Mouse (Mus musculus) liver, embryonic 11.5 days (tissue): ENCODE data around the gene Kcnmb1. TPM values are rescaled to one million over a fixed set of nuclear protein-coding genes. Genes with fewer than 3 reads are reported as not detected.

Source experiments
- ATAC-seq: fragments of 200-750 bp; cut with Nextera tagmentation; replicated peaks from 2 replicates; pipeline ENCODE4 v1.8.0; 2017; ENCODE audit warnings: moderate number of reproducible peaks, mild to moderate bottlenecking, moderate TSS enrichment, moderate library complexity; ENCODE audit not compliant: low FRiP score
- DNase-seq: peaks from one replicate; pipeline ENCODE4 v3.0.0-alpha.2; 2017; ENCODE audit warnings: low spot score
- H3K27ac ChIP-seq: fragments of 300-500 bp; sonication (generic); 2 replicates; pipeline ENCODE4 v1.5.1; 2014; ENCODE audit warnings: mild to moderate bottlenecking, low read depth, low read length, control low read depth
- H3K27me3 ChIP-seq: fragments of 300-500 bp; sonication (generic); replicated peaks from 2 replicates; pipeline ENCODE4 v1.6.1; 2014; ENCODE audit warnings: low read length, mixed read lengths; ENCODE audit not compliant: control insufficient read depth, insufficient read depth
- H3K36me3 ChIP-seq: fragments of 300-500 bp; sonication (generic); 2 replicates; pipeline ENCODE4 v1.6.1; 2014; ENCODE audit warnings: mild to moderate bottlenecking, low read length, moderate library complexity, mixed read lengths; ENCODE audit not compliant: control insufficient read depth, insufficient read depth
- H3K4me1 ChIP-seq: fragments of 300-500 bp; sonication (generic); replicated peaks from 2 replicates; pipeline ENCODE4 v1.6.1; 2014; ENCODE audit warnings: low read length, mixed read lengths; ENCODE audit not compliant: control insufficient read depth, insufficient read depth
- H3K4me2 ChIP-seq: fragments of 300-500 bp; sonication (generic); 2 replicates; pipeline ENCODE4 v1.6.1; 2014; ENCODE audit warnings: mild to moderate bottlenecking, control low read depth, moderate library complexity
- H3K4me3 ChIP-seq: fragments of 300-500 bp; sonication (generic); 2 replicates; pipeline ENCODE4 v1.5.1; 2014; ENCODE audit warnings: low read depth, low read length, control low read depth
- H3K9ac ChIP-seq: fragments of 300-500 bp; sonication (generic); 2 replicates; pipeline ENCODE4 v1.6.1; 2014; ENCODE audit warnings: low read depth, low read length, control low read depth
- H3K9me3 ChIP-seq: fragments of 300-500 bp; sonication (generic); 2 replicates; pipeline ENCODE4 v1.6.1; 2016; ENCODE audit warnings: low read length, inconsistent platforms, mixed read lengths; ENCODE audit not compliant: control insufficient read depth
- WGBS: fragments of 180-500 bp; shearing (Covaris S2); extraction: QIAGEN DNeasy Blood & Tissue Kit; methylation state at CpG from one replicate; pipeline ENCODE4 v1.1.7; 2014; 5-methylcytosine and 5-hydroxymethylcytosine counted together
- polyA plus RNA-seq: library from polyadenylated mRNA; unstranded; fragments of >200 nt; fragmentation: Nextera tagmentation; extraction: Ambion mirVana; gene quantifications from 2 replicates; pipeline ENCODE4 v1.2.1, GENCODE M21; 2014

The Kcnmb1 gene
- polyA plus RNA-seq, 1 experiment from 2014 or later = 0.25 TPM

DNA sequence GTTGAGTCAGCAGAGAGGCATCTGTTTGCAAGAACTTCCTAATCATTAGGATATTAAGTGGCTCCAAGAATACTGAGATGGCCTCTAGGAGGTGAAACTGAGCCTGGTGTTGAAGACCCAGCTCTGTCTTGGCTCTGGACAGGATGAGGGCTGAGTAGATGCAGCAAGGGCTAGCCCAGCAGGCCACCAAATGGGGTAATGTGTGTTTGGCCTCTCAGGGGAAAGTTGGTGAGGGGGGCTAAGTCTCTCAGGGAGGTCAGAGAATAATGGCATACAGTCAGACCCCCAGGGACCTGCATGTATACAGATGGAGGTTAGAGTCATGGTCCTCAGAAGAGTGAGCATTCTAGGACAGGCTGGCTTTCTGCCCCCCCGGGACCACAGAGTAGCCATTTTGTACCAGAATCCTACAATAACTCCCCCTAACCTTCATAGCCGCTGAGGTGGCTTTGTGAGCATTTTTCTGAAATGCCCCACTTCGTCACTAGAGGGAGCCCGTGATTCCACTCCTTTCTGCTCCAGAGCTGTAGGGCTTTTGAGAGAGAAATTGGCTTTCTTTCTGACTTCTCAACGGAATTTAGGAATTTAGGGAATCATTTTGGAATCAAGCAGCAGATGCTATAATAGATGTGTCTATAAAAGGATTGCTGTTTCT is 39.3 kb downstream of the Kcnmb1 start:
- no peak overlapping the region for H3K4me2 ChIP-seq
- 6% methylated on average over 5 of the region's 5 CpGs for WGBS
- H3K9ac ChIP-seq = no peak overlapping the region
- H3K4me3 ChIP-seq = no peak overlapping the region
- no peaks in the 10 kb centered on the region for H3K36me3 ChIP-seq
- 0 out of 2 replicates have a peak, but pooled peaks cover 3% of the 10 kb centered on the region for H3K27me3 ChIP-seq
- no peak for DNase-seq
- ATAC-seq = 0 out of 2 replicates have a peak, but pooled peaks have one; percentile 43
- H3K27ac ChIP-seq = no peak overlapping the region
- no peaks in the 10 kb centered on the region for H3K4me1 ChIP-seq
- H3K9me3 ChIP-seq = no peaks in the 10 kb centered on the region

DNA sequence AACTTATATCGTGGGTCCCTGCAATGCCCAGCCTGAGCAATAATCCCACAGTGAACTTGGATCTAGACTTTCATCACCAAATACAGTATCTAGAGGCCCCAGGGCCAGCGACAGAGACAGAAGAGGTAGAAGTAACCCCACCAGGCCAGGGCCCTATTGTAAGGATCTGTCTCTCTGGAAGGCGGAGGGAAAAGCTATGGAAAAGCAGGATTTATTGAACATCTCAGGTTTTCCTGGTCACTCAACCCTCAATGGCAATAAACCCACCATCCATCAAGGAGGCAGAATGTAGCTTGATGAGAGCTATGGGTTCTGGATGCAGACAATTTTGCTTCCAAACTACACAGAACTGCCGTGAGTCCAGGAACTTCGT is 39.8 kb downstream of the Kcnmb1 start:
- no peak for DNase-seq
- no peak overlapping the region for H3K4me2 ChIP-seq
- H3K9me3 ChIP-seq = no peaks in the 10 kb centered on the region
- 61% methylated on average over 5 of the region's 5 CpGs for WGBS
- no peak overlapping the region for H3K4me3 ChIP-seq
- no peaks in the 10 kb centered on the region for H3K36me3 ChIP-seq
- H3K27ac ChIP-seq = no peak overlapping the region
- ATAC-seq = no peak
- H3K4me1 ChIP-seq = no peaks in the 10 kb centered on the region
- H3K9ac ChIP-seq = no peak overlapping the region
- H3K27me3 ChIP-seq = 0 out of 2 replicates have a peak, but pooled peaks cover 3% of the 10 kb centered on the region

DNA sequence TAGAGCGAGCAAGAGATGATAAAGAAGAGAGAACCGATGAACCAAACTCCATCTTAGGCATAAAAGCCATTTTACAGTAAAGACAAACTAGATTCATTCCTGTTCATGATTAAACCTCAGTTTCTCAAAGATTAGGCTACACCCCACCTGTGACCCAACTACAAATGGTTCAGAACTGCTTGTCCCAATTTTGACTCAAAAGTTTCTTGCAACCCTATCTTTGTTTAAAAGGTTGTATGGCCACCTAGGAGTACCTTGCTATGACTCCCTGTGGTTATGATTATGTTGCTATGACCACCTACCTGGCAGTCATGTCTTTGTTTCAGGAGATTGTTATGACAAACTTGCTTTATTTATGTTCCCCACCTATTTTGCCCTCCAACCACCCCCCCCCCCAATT is 44.8 kb downstream of the Kcnmb1 start:
- H3K4me2 ChIP-seq = peak overlapping the region; percentile 68
- H3K4me1 ChIP-seq = no peaks in the 10 kb centered on the region
- H3K27me3 ChIP-seq = no peaks in the 10 kb centered on the region
- no peak overlapping the region for H3K27ac ChIP-seq
- WGBS = 65% methylated on average over 2 of the region's 2 CpGs
- H3K36me3 ChIP-seq = no peaks in the 10 kb centered on the region
- no peak for ATAC-seq
- no peak overlapping the region for H3K9ac ChIP-seq
- no peaks in the 10 kb centered on the region for H3K9me3 ChIP-seq
- no peak overlapping the region for H3K4me3 ChIP-seq
- DNase-seq = no peak

DNA sequence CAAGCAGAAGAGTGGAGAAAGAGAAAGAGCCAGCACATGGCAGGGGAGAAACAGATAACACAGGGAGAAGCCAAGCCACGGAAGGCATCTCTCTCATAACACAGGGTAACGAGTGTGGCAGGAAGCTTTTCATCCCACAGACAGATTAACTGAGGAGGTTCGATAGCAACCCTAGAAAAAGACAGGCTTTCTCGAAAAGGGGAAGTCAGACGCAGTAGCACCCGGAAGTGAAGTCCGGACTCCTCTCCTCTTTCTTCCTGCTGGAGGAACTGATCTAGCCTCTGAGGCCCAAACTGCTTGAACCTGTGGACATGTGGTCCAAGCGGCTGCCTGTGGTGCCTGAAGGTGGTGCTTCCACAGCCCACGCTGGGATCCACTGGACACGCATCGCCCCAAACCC is 45.4 kb downstream of the Kcnmb1 start:
- Histone ChIP-seq H3K9ac (peak overlapping the region; percentile 54), H3K36me3 (no peaks in the 10 kb centered on the region), H3K4me3 (peak overlapping the region; percentile 26), H3K27ac (peak overlapping the region; percentile 81), H3K9me3 (no peaks in the 10 kb centered on the region), H3K27me3 (no peaks in the 10 kb centered on the region), H3K4me1 (no peaks in the 10 kb centered on the region), H3K4me2 (peak overlapping the region; percentile 68)
- ATAC-seq = peak; percentile 63; the same call in 1 of the 2 replicates
- DNase-seq = no peak
- WGBS = 26% methylated on average over 11 of the region's 11 CpGs

DNA sequence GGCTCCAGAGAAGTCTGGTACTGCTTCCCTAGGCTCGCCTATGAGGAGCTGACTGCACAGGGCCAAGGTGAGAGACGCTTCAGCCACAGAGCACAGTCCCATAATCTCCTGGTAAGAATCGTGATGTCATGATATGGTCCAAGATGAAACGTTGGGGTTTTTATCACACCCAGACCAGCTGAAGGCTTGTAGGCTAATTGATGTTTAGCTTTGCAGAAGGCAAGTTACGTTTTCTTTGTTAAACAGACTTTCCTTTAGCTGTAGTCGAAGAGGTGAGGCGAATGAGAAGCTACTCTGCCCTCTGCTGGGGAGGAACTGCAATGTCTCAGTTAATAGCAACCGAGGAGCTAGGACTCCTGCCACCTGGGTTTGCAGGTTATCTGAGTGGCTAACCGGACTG is 45.9 kb downstream of the Kcnmb1 start:
- ATAC-seq (peak; percentile 65), DNase-seq (peak; percentile 56)
- H3K9ac ChIP-seq = peak overlapping the region; percentile 54
- H3K27ac ChIP-seq = peak overlapping the region; percentile 81
- no peaks in the 10 kb centered on the region for H3K27me3 ChIP-seq
- no peaks in the 10 kb centered on the region for H3K9me3 ChIP-seq
- peak overlapping the region; percentile 26 for H3K4me3 ChIP-seq
- H3K4me1 ChIP-seq = no peaks in the 10 kb centered on the region
- H3K36me3 ChIP-seq = no peaks in the 10 kb centered on the region
- peak overlapping the region; percentile 68 for H3K4me2 ChIP-seq
- 23% methylated on average over 9 of the region's 9 CpGs for WGBS

DNA sequence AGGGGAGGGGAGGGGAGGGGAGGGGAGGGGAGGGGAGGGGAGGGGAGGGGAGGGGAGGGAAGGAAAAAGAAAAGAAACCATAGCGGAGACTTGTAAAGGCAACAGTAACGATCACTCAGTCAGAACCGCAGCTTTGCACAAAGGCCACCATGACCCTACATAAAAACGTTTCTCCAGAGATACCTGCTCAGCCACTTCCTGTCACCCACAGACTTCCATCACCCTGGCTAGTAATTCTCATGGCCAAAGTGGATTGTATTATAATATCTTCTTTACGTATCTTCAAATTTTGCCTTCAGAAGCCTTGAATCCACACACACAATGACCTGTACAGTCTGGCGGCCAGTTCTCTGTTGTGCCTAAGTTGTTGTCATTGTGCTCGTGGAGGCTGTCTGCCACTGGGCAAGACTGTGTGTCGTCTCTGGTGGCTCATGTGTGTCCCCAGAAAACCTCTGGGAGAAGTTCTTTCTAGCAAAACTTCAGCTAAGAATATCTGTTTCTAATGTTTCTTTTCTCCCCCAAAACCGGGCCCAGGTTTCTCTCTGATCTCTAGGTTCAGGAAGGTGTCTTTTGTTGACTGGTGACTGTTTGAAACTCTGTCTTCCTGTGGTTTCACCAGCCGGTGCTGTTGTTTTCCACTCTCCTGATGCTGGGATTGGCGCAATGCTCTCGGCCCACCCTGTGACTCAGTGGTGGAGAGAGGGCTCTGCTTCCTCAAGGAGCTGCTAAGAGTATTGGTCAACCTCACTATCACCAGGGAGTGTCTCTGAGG is 46.7 kb downstream of the Kcnmb1 start:
- WGBS = 54% methylated on average over 12 of the region's 12 CpGs

DNA sequence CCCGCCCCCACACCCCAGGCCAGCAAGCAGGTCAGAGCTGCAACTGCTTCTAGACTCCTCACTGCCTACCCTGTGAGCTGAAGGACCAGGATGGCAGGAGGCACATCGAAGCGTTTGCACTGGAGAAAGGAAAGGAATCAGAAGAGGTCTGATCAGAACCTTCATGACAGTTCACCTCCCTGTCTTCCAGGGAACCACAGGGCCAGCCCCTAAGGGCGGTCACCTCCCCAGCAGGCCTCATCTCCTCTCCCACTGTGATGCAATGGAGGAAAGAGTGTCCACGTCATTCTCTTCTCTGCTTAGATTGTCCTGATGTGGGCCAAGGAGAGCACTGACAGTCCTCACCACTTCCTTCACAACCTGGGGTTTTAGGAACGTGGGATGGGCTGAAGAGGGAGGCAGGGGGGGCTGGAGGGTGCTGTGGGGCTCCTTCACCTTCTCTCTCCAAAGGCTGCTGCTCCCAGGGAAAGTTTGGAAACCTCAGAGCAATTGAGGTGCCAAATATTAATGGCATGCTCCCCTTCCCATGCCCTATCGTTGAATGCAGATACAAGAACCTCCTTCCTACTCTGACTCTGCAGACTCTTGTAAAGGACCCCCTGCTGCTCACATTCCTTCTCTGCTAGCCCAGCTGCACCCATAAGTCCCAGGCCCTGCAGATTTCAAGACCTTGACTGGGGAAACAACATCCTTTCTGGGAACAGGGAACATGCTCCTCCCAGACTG is 47.5 kb downstream of the Kcnmb1 start:
- no peaks in the 10 kb centered on the region for H3K36me3 ChIP-seq
- 54% methylated on average over 7 of the region's 7 CpGs for WGBS
- no peak overlapping the region for H3K4me2 ChIP-seq
- no peak overlapping the region for H3K9ac ChIP-seq
- no peak overlapping the region for H3K4me3 ChIP-seq
- ATAC-seq (peak; percentile 4; the same call in 1 of the 2 replicates), DNase-seq (no peak)
- H3K27ac ChIP-seq = no peak overlapping the region; the same call in 1 of the 2 replicates
- no peaks in the 10 kb centered on the region for H3K27me3 ChIP-seq
- H3K4me1 ChIP-seq = no peaks in the 10 kb centered on the region
- H3K9me3 ChIP-seq = no peaks in the 10 kb centered on the region

More for the DNA sequence above, 46.7 kb downstream of the Kcnmb1 start:
- ATAC-seq (no peak), DNase-seq (no peak)
- Histone ChIP-seq H3K27me3 (no peaks in the 10 kb centered on the region), H3K4me3 (no peak overlapping the region), H3K4me1 (no peaks in the 10 kb centered on the region), H3K27ac (peak overlapping the region; percentile 39; the same call in 1 of the 2 replicates), H3K36me3 (no peaks in the 10 kb centered on the region), H3K4me2 (no peak overlapping the region), H3K9me3 (no peaks in the 10 kb centered on the region), H3K9ac (no peak overlapping the region)

DNA sequence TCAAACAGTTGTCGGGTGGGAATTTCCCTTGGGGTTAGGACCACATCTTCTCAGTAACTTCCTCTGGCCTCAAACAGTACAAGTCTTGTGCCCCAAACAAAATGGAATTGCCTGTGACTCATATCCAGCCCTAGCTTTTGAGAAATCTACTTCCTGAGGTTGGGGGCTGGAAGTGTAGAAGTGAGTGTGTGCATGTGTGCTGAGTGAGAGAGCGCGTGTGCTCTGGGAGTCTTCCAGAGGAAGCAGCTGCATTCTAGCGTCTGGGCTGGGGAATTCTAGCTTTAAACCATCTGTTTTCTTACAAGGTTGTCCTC is 48.0 kb downstream of the Kcnmb1 start:
- 0 out of 2 replicates have a peak, but pooled peaks have one; percentile 33 for ATAC-seq
- no peaks in the 10 kb centered on the region for H3K9me3 ChIP-seq
- no peak for DNase-seq
- H3K4me1 ChIP-seq = no peaks in the 10 kb centered on the region
- no peak overlapping the region for H3K27ac ChIP-seq
- H3K27me3 ChIP-seq = no peaks in the 10 kb centered on the region
- no peak overlapping the region for H3K9ac ChIP-seq
- no peak overlapping the region for H3K4me3 ChIP-seq
- no peaks in the 10 kb centered on the region for H3K36me3 ChIP-seq
- no peak overlapping the region for H3K4me2 ChIP-seq
- WGBS = 57% methylated on average over 4 of the region's 4 CpGs
